Mouse (Mus musculus) neural tube, postnatal 0 days (tissue): ENCODE results near the gene Ern2. TPM values are rescaled to one million over a fixed set of nuclear protein-coding genes. Genes with fewer than 3 reads are reported as not detected.

Experiments used
- polyA plus RNA-seq: library from polyadenylated mRNA; unstranded; fragments of >200 nt; fragmentation: Nextera tagmentation; extraction: Ambion mirVana; gene quantifications from 2 replicates; pipeline ENCODE4 v1.2.1, GENCODE M21; 2015

Gene Ern2
- polyA plus RNA-seq, result 1.2 and 1.5 TPM in 2 replicates

DNA sequence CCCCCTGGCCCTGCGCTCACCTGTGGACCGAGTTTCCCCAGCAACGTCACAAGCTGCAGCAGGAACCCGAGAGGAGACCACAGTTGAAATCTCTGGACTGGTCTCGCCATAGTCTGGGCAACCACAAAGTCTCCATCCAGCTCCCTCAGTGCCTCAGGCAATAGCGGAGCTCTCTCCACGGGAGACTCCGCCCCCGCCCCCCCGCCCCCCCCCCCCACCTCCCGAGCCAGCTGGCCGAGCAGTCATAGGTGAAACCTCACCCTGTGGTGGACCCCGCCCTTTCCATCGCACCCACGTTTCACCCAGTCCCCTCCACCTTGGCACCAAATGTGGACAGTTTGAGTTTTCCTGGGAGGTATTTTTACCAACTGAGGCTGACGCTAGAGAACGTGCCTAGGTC lies at the start of gene Ern2:
Gene Ern2 (minus strand): TSS at position 165 of the 400 bp plus-strand sequence.

DNA sequence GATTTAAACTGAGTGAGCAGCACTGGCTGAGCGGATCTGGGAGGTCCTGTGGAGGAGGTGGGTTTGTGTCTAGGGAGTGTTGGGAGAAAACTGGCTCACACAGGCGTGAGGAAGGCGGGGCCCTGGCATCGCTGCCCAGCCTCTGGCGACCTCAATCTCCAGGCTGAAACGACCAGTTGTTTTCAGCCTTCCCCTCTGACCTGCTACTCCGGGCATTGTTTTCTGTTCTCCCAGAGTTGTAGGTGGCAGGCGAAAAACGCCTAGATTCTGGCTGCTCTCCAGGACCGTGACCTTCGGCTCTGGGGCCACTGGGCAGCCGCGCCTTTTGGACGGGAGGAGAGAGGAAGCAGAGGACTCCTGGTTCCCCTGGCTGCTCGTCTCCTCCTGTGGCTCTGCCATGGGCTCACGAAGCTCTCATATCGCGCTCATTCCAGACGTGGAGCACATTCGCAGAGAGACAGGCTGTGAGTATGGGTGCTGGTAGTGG lies 33.4 kb upstream of the Ern2 start, which contains the start of gene Chp2:
Gene Chp2 (plus strand): TSS at position 182 of the 487 bp plus-strand sequence.

DNA sequence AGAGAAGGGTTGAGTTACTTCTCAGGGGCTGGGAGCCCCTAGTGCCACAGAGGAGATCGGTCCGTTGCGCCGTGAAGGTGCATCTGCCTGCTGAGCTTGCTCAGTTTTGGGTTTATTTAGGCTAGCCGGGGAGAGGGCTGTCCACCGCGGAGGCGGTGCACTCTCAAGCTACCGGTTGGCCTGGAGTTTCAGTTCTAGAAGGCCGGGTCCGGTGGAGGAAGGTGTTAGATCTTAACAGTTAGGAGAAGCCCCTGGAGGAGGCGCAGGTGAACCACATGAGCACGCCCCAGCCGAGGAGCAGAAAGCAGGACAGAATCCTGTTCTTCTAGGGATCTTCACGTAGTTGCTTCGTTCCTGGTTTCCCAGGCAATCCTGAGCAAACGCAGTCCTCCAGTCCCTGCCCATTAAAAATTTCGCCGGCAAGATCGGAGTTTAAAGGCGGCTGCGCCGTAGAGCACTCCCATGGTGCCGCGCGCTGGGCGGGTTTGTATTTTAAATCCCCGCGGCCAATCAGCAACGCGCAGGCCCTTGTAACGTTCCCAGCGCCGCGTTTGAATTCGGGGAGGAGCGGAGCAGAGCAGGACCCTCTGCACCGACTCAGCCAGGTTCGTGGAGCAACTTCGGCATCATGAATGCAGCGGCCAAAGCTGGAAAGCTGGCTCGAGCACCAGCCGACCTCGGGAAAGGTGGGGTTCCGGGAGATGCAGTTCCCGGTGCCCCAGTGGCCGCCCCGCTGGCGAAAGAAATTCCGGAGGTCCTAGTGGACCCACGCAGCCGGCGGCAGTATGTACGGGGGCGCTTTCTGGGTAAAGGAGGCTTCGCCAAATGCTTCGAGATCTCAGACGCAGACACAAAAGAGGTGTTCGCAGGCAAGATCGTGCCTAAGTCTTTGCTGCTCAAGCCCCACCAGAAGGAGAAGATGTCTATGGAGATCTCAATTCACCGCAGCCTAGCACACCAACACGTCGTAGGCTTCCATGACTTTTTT lies 26.8 kb downstream of the Ern2 start, which contains the start of gene Plk1:
Gene Plk1 (plus strand): TSS at position 525 of the 988 bp plus-strand sequence.

DNA sequence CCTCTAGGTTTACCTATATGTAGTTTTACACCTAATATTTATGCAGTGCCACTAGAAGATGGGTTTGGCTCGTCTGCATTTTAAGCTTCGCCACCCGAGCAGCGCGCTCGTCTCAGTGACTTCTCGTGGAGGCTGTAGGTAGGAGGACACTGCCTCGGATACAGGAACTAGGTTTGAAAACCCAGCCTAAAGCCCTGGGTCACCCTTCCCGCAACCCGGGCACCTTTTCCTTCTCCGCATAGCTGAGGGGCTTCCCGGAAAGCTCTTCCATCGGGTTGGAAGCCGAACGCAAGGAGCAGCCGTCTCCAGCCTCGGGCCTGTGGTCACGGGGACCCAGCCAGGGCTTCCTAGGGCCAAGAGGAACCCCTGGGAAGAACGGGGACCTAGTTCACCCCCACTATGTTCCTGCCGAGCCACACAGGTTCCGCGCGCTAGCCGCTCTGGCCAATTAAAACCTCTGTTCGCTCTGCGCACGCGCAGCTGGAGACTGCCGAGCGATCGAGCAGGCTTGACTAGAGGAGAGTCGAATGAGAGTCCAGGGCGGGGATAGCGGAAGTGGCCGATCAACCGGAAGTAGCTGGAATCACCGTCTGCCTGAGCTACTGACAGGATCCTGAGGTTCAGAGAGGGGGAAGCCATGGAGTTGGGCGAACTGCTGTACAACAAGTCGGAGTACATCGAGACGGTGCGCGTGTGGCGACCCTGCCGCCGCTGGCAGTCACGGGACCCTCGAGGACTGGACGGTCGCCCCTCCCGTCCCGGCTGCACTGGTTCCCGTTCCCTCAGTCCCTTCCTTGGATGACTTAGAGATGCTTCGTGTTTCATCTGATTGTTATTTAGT lies 53.3 kb downstream of the Ern2 start, which contains the start of the genes Palb2 and Dctn5:
Gene Palb2 (minus strand): TSS at position 489 of the 841 bp plus-strand sequence.
Gene Dctn5 (plus strand): TSS at position 545 of the 841 bp plus-strand sequence.

Other genes with a start within 250 kb of the Ern2 start
- 23.6 and 29.4 TPM in 2 replicates for gene Cog7, start 204.5 kb downstream of the Ern2 start, polyA plus RNA-seq
- 24.6 and 25.7 TPM in 2 replicates for gene Gga2, start 165.0 kb downstream of the Ern2 start, polyA plus RNA-seq
- 69.7 and 76.1 TPM in 2 replicates for gene Ubfd1, start 119.0 kb downstream of the Ern2 start, polyA plus RNA-seq
- 7.1 and 7.5 TPM in 2 replicates for gene Ears2, start 118.9 kb downstream of the Ern2 start, polyA plus RNA-seq
- 874 and 958 TPM in 2 replicates for gene Ndufab1, start 84.3 kb downstream of the Ern2 start, polyA plus RNA-seq
- 3.4 and 3.7 TPM in 2 replicates for gene Palb2, start 53.2 kb downstream of the Ern2 start, polyA plus RNA-seq
- 143 and 150 TPM in 2 replicates for gene Dctn5, start 53.2 kb downstream of the Ern2 start, polyA plus RNA-seq
- 7.1 and 7.2 TPM in 2 replicates for gene Plk1, start 26.8 kb downstream of the Ern2 start, polyA plus RNA-seq
- gene Chp2, start 33.3 kb upstream of the Ern2 start, polyA plus RNA-seq, result 1.4 and 2.2 TPM in 2 replicates
- gene Prkcb, start 102.5 kb upstream of the Ern2 start, polyA plus RNA-seq, result 227 and 228 TPM in 2 replicates